Mouse (Mus musculus) heart, embryonic 11.5 days (tissue): ENCODE data around the gene Mymx. TPM values are rescaled to one million over a fixed set of nuclear protein-coding genes. Genes with fewer than 3 reads are reported as not detected.

Experiments used
- polyA plus RNA-seq: library from polyadenylated mRNA; unstranded; fragments of >200 nt; fragmentation: Nextera tagmentation; extraction: Ambion mirVana; gene quantifications from 2 replicates; pipeline ENCODE4 v1.2.1, GENCODE M21; 2014

Mymx gene
- polyA plus RNA-seq, 1 experiment from 2014 or later, result not detected

Other genes with a start within 250 kb of the Mymx start
- gene Cdc5l, start 168.4 kb downstream of the Mymx start, polyA plus RNA-seq, result 57.5 and 59.4 TPM in 2 replicates
- 0.86 and 1.2 TPM in 2 replicates for gene Spats1, start 126.7 kb downstream of the Mymx start, polyA plus RNA-seq
- gene Aars2, start 95.3 kb downstream of the Mymx start, polyA plus RNA-seq, result 12.1 and 18.5 TPM in 2 replicates
- 0.13 and 0.23 TPM in 2 replicates for gene Tcte1, start 78.7 kb downstream of the Mymx start, polyA plus RNA-seq
- 1.00 and 1.0 TPM in 2 replicates for gene Tmem151b, start 52.4 kb downstream of the Mymx start, polyA plus RNA-seq
- gene Nfkbie, start 46.4 kb downstream of the Mymx start, polyA plus RNA-seq, result 2.4 TPM in 2 replicates
- gene Slc35b2, start 38.2 kb downstream of the Mymx start, polyA plus RNA-seq, result 87.2 and 91.0 TPM in 2 replicates
- 1,458 and 1,495 TPM in 2 replicates for gene Hsp90ab1, start 28.8 kb downstream of the Mymx start, polyA plus RNA-seq
- 52.7 and 61.2 TPM in 2 replicates for gene Slc29a1, start 2.5 kb downstream of the Mymx start, polyA plus RNA-seq
- 0.32 and 0.52 TPM in 2 replicates for gene Capn11, start 57.2 kb upstream of the Mymx start, polyA plus RNA-seq
- gene Mrpl14, start 84.2 kb upstream of the Mymx start, polyA plus RNA-seq, result 131 and 135 TPM in 2 replicates
- 27.6 and 29.8 TPM in 2 replicates for gene Tmem63b, start 84.8 kb upstream of the Mymx start, polyA plus RNA-seq
- gene 1600014C23Rik, start 131.7 kb upstream of the Mymx start, polyA plus RNA-seq, result 0.48 and 0.80 TPM in 2 replicates